Mouse (Mus musculus) liver, adult 2 months (tissue): ENCODE results near the gene Olfr1395. TPM values are rescaled to one million over a fixed set of nuclear protein-coding genes. Genes with fewer than 3 reads are reported as not detected.
"Not testable (repeated sequence)": the region's sequence is repeated elsewhere in the genome, so short reads cannot be mapped to it uniquely, and the experiment has no call there.

Experiments
- DNase-seq: peaks from one replicate; pipeline ENCODE4 v3.0.0-alpha.2; 2011; ENCODE audit warnings: low read depth, low spot score; ENCODE audit errors: extremely low read depth
- H3K27ac ChIP-seq: fragments of 200-500 bp; replicated peaks from 2 replicates; pipeline ENCODE4 v1.5.1; 2012; ENCODE audit warnings: low read depth, mild to moderate bottlenecking, control low read depth, inconsistent platforms, low read length; ENCODE audit not compliant: insufficient read depth
- H3K27me3 ChIP-seq: fragments of 200-500 bp; 2 replicates; pipeline ENCODE4 v1.6.1; 2012; ENCODE audit warnings: mild to moderate bottlenecking, moderate library complexity, low read length, inconsistent platforms; ENCODE audit not compliant: control insufficient read depth, insufficient read depth
- H3K36me3 ChIP-seq: fragments of 200-500 bp; 2 replicates; pipeline ENCODE4 v1.6.1; 2012; ENCODE audit warnings: low read length, inconsistent platforms; ENCODE audit not compliant: control insufficient read depth, insufficient read depth
- H3K4me1 ChIP-seq: fragments of 200-500 bp; 2 replicates; pipeline ENCODE4 v1.6.1; 2011; ENCODE audit warnings: low read length; ENCODE audit not compliant: control insufficient read depth, insufficient read depth
- H3K4me3 ChIP-seq: fragments of 200-500 bp; 2 replicates; pipeline ENCODE4 v1.5.1; 2011; ENCODE audit warnings: low read depth, mild to moderate bottlenecking, control low read depth, low read length, moderate library complexity; ENCODE audit not compliant: insufficient read depth
- H3K79me2 ChIP-seq: fragments of 200-500 bp; 2 replicates; pipeline ENCODE4 v1.6.1; 2012; ENCODE audit warnings: inconsistent platforms, mild to moderate bottlenecking, low read length, moderate library complexity; ENCODE audit not compliant: control insufficient read depth, insufficient read depth
- H3K9ac ChIP-seq: fragments of 200-500 bp; 2 replicates; pipeline ENCODE4 v1.6.1; 2012; ENCODE audit warnings: low read depth, mild to moderate bottlenecking, control low read depth, inconsistent platforms, low read length
- CTCF ChIP-seq: fragments of 200-500 bp; IDR thresholded peaks from 2 replicates; pipeline ENCODE4 v1.5.1; 2011; ENCODE audit warnings: low read depth, low read length, control low read depth
- POLR2A ChIP-seq: fragments of 200-500 bp; IDR thresholded peaks from 2 replicates; pipeline ENCODE4 v1.6.1; 2011; ENCODE audit warnings: low read length, control low read depth; ENCODE audit not compliant: insufficient read depth; ENCODE audit errors: extremely low read depth
- WGBS: fragments of 180-500 bp; shearing (Covaris S2); methylation state at CpG from one replicate; pipeline ENCODE4 v1.1.7; 2018; 5-methylcytosine and 5-hydroxymethylcytosine counted together
- polyA plus RNA-seq: library from polyadenylated mRNA; depleted of rRNA; stranded (reverse); fragments of >200 nt; gene quantifications from 2 replicates; pipeline ENCODE4 v1.2.3, GENCODE M21; 2012
- total RNA-seq: library from RNA; depleted of rRNA; stranded (reverse); fragments of >200 nt; gene quantifications from 2 replicates; pipeline ENCODE4 v1.2.3, GENCODE M21; 2014

Olfr1395 gene
- total and polyA plus RNA-seq, 2 experiments: not detected

GRCm38 (mm10) chr11:49183172-49183571 is 41.1 kb downstream of the Olfr1395 start:
- no peak for DNase-seq
- Histone ChIP-seq H3K79me2 (no peaks in the 10 kb centered on the region), H3K27ac (no peak overlapping the region), H3K27me3 (no peaks in the 10 kb centered on the region), H3K9ac (no peak overlapping the region), H3K4me3 (no peak overlapping the region), H3K4me1 (no peaks in the 10 kb centered on the region), H3K36me3 (no peaks in the 10 kb centered on the region)
- TF ChIP-seq CTCF (no peak), POLR2A (no peak)
- 63% methylated on average over 1 of the region's 1 CpGs for WGBS

GRCm38 (mm10) chr11:49186452-49186851 is 44.4 kb downstream of the Olfr1395 start:
- H3K27me3 ChIP-seq: no peaks in the 10 kb centered on the region
- 65% methylated on average over 6 of the region's 6 CpGs for WGBS

GRCm38 (mm10) chr11:49186955-49187488 is 44.9 kb downstream of the Olfr1395 start, which contains the start of gene Btnl9:
TSS of gene Btnl9 (minus strand) at chr11:49187159.
- WGBS: 65% methylated on average over 8 of the region's 8 CpGs
- Histone ChIP-seq H3K4me3 (peak within 1 kb of the TSS; percentile 12), H3K4me1 (peaks cover 3% of the 10 kb centered on the region; the same call in 1 of the 2 replicates), H3K36me3 (no peaks in the 10 kb centered on the region), H3K27me3 (no peaks in the 10 kb centered on the region), H3K9ac (peak within 1 kb of the TSS; percentile 24; the same call in 1 of the 2 replicates), H3K79me2 (no peaks in the 10 kb centered on the region), H3K27ac (peak within 1 kb of the TSS; percentile 45)
- DNase-seq: no peak
- TF ChIP-seq CTCF: no peak
- TF ChIP-seq POLR2A: no peak

More at GRCm38 (mm10) chr11:49186452-49186851, 44.4 kb downstream of the Olfr1395 start:
- no peaks in the 10 kb centered on the region for H3K79me2 ChIP-seq
- H3K9ac ChIP-seq: peak overlapping the region; percentile 12; the same call in 1 of the 2 replicates
- no peak for DNase-seq
- H3K27ac ChIP-seq: peak overlapping the region; percentile 17
- TF ChIP-seq POLR2A: no peak
- no peak for TF ChIP-seq CTCF
- peak overlapping the region; percentile 12 for H3K4me3 ChIP-seq
- peaks cover 3% of the 10 kb centered on the region; the same call in 1 of the 2 replicates for H3K4me1 ChIP-seq
- H3K36me3 ChIP-seq: no peaks in the 10 kb centered on the region

- Histone ChIP-seq H3K4me1 (peaks cover 3% of the 10 kb centered on the region; the same call in 1 of the 2 replicates), H3K79me2 (no peaks in the 10 kb centered on the region), H3K9ac (peak overlapping the region; percentile 24; the same call in 1 of the 2 replicates), H3K36me3 (no peaks in the 10 kb centered on the region), H3K27ac (peak overlapping the region; percentile 45), H3K27me3 (no peaks in the 10 kb centered on the region), H3K4me3 (no peak overlapping the region)
- no peak for TF ChIP-seq POLR2A
- no peak for TF ChIP-seq CTCF
- no peak for DNase-seq
- WGBS: 72% methylated on average over 10 of the region's 10 CpGs
Observed at GRCm38 (mm10) chr11:49187701-49188100, 45.6 kb downstream of the Olfr1395 start.

GRCm38 (mm10) chr11:49189737-49190136 is 47.7 kb downstream of the Olfr1395 start:
- H3K9ac ChIP-seq: no peak overlapping the region
- no peaks in the 10 kb centered on the region for H3K36me3 ChIP-seq
- H3K27ac ChIP-seq: no peak overlapping the region
- H3K4me1 ChIP-seq: peaks cover 4% of the 10 kb centered on the region; the same call in 1 of the 2 replicates
- H3K27me3 ChIP-seq: no peaks in the 10 kb centered on the region
- TF ChIP-seq POLR2A (no peak), CTCF (peak; percentile 57)
- DNase-seq: peak; percentile 56
- H3K4me3 ChIP-seq: no peak overlapping the region
- 1% methylated on average over 7 of the region's 7 CpGs for WGBS
- no peaks in the 10 kb centered on the region for H3K79me2 ChIP-seq

GRCm38 (mm10) chr11:49191083-49191482 is 49.0 kb downstream of the Olfr1395 start:
- DNase-seq: peak; percentile 69
- H3K27me3 ChIP-seq: no peaks in the 10 kb centered on the region
- no peak overlapping the region for H3K4me3 ChIP-seq
- peaks cover 6% of the 10 kb centered on the region; the same call in 1 of the 2 replicates for H3K4me1 ChIP-seq
- no peak overlapping the region for H3K27ac ChIP-seq
- WGBS: 14% methylated on average over 2 of the region's 2 CpGs
- H3K9ac ChIP-seq: no peak overlapping the region
- no peaks in the 10 kb centered on the region for H3K36me3 ChIP-seq
- TF ChIP-seq POLR2A (no peak), CTCF (no peak)
- H3K79me2 ChIP-seq: no peaks in the 10 kb centered on the region

DNA sequence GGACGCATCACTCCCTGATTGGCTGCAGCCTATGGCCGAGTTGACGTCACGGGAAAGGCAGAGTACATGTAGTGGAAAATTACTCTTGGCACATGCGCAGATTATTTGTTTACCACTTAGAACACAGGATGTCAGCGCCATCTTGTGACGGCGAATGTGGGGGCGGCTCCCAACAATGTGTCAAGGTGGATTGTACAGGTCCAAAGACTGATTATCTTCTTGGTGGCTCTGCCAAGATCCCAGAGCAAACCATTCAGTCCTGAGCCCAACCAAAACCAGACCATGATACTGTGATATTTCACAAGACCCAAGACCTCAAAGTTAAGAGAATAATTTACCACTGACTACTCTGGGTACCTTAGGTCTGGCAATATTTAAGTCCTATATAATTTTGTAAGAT is 52.7 kb downstream of the Olfr1395 start:
- H3K36me3 ChIP-seq, H3K27me3 ChIP-seq, H3K9ac ChIP-seq, DNase-seq, H3K4me1 ChIP-seq, H3K4me3 ChIP-seq, H3K27ac ChIP-seq, H3K79me2 ChIP-seq: not testable (repeated sequence)
- WGBS: 89% methylated on average over 9 of the region's 9 CpGs
